Mouse (Mus musculus) embryonic facial prominence, embryonic 13.5 days (tissue): ENCODE data around the gene Rmdn2. TPM values are rescaled to one million over a fixed set of nuclear protein-coding genes. Genes with fewer than 3 reads are reported as not detected.

ENCODE experiments used
- ATAC-seq: fragments of 200-750 bp; cut with Nextera tagmentation; 2 replicates; pipeline ENCODE4 v1.8.0; 2017; ENCODE audit warnings: low read depth; ENCODE audit not compliant: insufficient number of reproducible peaks, insufficient read depth, low FRiP score, low TSS enrichment
- H3K27ac ChIP-seq: fragments of 300-500 bp; sonication (generic); 2 replicates; pipeline ENCODE4 v1.5.1; 2015; ENCODE audit warnings: moderate library complexity, mild to moderate bottlenecking, inconsistent platforms
- H3K27me3 ChIP-seq: fragments of 300-500 bp; sonication (generic); 2 replicates; pipeline ENCODE4 v1.6.1; 2015; ENCODE audit warnings: mild to moderate bottlenecking, inconsistent platforms
- H3K36me3 ChIP-seq: fragments of 300-500 bp; sonication (generic); 2 replicates; pipeline ENCODE4 v1.6.1; 2015; ENCODE audit warnings: mild to moderate bottlenecking, inconsistent platforms
- H3K4me1 ChIP-seq: fragments of 300-500 bp; sonication (generic); 2 replicates; pipeline ENCODE4 v1.6.1; 2015; ENCODE audit warnings: inconsistent platforms
- H3K4me2 ChIP-seq: fragments of 300-500 bp; sonication (generic); 2 replicates; pipeline ENCODE4 v1.6.1; 2015; ENCODE audit warnings: moderate library complexity, mild to moderate bottlenecking, inconsistent platforms
- H3K4me3 ChIP-seq: fragments of 300-500 bp; sonication (generic); 2 replicates; pipeline ENCODE4 v1.5.1; 2015; ENCODE audit warnings: mild to moderate bottlenecking, inconsistent platforms
- H3K9ac ChIP-seq: fragments of 300-500 bp; sonication (generic); 2 replicates; pipeline ENCODE4 v1.6.1; 2015; ENCODE audit warnings: mild to moderate bottlenecking, inconsistent platforms
- H3K9me3 ChIP-seq: fragments of 300-500 bp; sonication (generic); 2 replicates; pipeline ENCODE4 v1.6.1; 2016; ENCODE audit warnings: inconsistent platforms
- WGBS: fragments of 180-500 bp; shearing (Covaris S2); methylation state at CpG from one replicate; pipeline ENCODE4 v1.1.7; 2015; ENCODE audit warnings: mixed read lengths; 5-methylcytosine and 5-hydroxymethylcytosine counted together
- polyA plus RNA-seq: library from polyadenylated mRNA; unstranded; fragments of >200 nt; fragmentation: Nextera tagmentation; extraction: Ambion mirVana; gene quantifications from 2 replicates; pipeline ENCODE4 v1.2.1, GENCODE M21; 2015

Gene Rmdn2
- polyA plus RNA-seq, 1 experiment from 2014 or later = 10.6 TPM

GRCm38 (mm10) chr17:79598596-79599577 lies 12.8 kb upstream of the Rmdn2 start:
- no peaks in the 10 kb centered on the region for H3K9me3 ChIP-seq
- 51% methylated on average over 8 of the region's 8 CpGs for WGBS
- no peak overlapping the region for H3K9ac ChIP-seq
- H3K36me3 ChIP-seq = no peaks in the 10 kb centered on the region
- H3K4me2 ChIP-seq = no peak overlapping the region
- no peak for ATAC-seq
- no peaks in the 10 kb centered on the region for H3K27me3 ChIP-seq
- H3K4me3 ChIP-seq = no peak overlapping the region
- H3K27ac ChIP-seq = no peak overlapping the region
- no peaks in the 10 kb centered on the region for H3K4me1 ChIP-seq

- Histone ChIP-seq H3K9me3 (no peaks in the 10 kb centered on the region), H3K4me3 (no peak overlapping the region), H3K4me1 (no peaks in the 10 kb centered on the region), H3K9ac (no peak overlapping the region), H3K27me3 (no peaks in the 10 kb centered on the region), H3K36me3 (no peaks in the 10 kb centered on the region), H3K27ac (no peak overlapping the region), H3K4me2 (no peak overlapping the region)
- no peak for ATAC-seq
- WGBS = 72% methylated on average over 4 of the region's 4 CpGs
These were observed 11.6 kb upstream of the Rmdn2 start for GRCm38 (mm10) chr17:79600108-79600507.

- Histone ChIP-seq H3K27ac (no peak overlapping the region), H3K27me3 (no peaks in the 10 kb centered on the region), H3K9ac (no peak overlapping the region), H3K4me1 (no peaks in the 10 kb centered on the region), H3K4me3 (no peak overlapping the region), H3K4me2 (no peak overlapping the region), H3K36me3 (no peaks in the 10 kb centered on the region), H3K9me3 (no peaks in the 10 kb centered on the region)
- no peak for ATAC-seq
- WGBS = 66% methylated on average over 5 of the region's 5 CpGs
These were observed 9.3 kb upstream of the Rmdn2 start for GRCm38 (mm10) chr17:79602381-79602780.

- Histone ChIP-seq H3K4me2 (no peak overlapping the region), H3K27ac (no peak overlapping the region), H3K9me3 (no peaks in the 10 kb centered on the region), H3K4me3 (no peak overlapping the region), H3K9ac (no peak overlapping the region), H3K4me1 (no peaks in the 10 kb centered on the region), H3K27me3 (no peaks in the 10 kb centered on the region), H3K36me3 (no peaks in the 10 kb centered on the region)
- no peak for ATAC-seq
- 83% methylated on average over 7 of the region's 7 CpGs for WGBS
These were observed 8.2 kb upstream of the Rmdn2 start for GRCm38 (mm10) chr17:79603427-79603826.

GRCm38 (mm10) chr17:79605794-79606193 lies 5.9 kb upstream of the Rmdn2 start:
- 69% methylated on average over 2 of the region's 2 CpGs for WGBS
- Histone ChIP-seq H3K4me2 (no peak overlapping the region), H3K27ac (no peak overlapping the region), H3K4me1 (no peaks in the 10 kb centered on the region), H3K27me3 (no peaks in the 10 kb centered on the region), H3K36me3 (no peaks in the 10 kb centered on the region), H3K9ac (no peak overlapping the region), H3K4me3 (no peak overlapping the region), H3K9me3 (no peaks in the 10 kb centered on the region)
- no peak for ATAC-seq

- Histone ChIP-seq H3K27me3 (no peaks in the 10 kb centered on the region), H3K4me1 (no peaks in the 10 kb centered on the region), H3K27ac (no peak overlapping the region), H3K4me3 (no peak overlapping the region), H3K4me2 (no peak overlapping the region), H3K9ac (no peak overlapping the region), H3K9me3 (no peaks in the 10 kb centered on the region), H3K36me3 (no peaks in the 10 kb centered on the region)
- ATAC-seq = no peak
- 91% methylated on average over 1 of the region's 1 CpGs for WGBS
These were observed 2.0 kb upstream of the Rmdn2 start for GRCm38 (mm10) chr17:79609697-79610096.

- no peak overlapping the region for H3K9ac ChIP-seq
- H3K36me3 ChIP-seq = no peaks in the 10 kb centered on the region
- no peak overlapping the region for H3K4me2 ChIP-seq
- no peaks in the 10 kb centered on the region for H3K27me3 ChIP-seq
- H3K9me3 ChIP-seq = no peaks in the 10 kb centered on the region
- 79% methylated on average over 9 of the region's 9 CpGs for WGBS
- no peaks in the 10 kb centered on the region for H3K4me1 ChIP-seq
- H3K27ac ChIP-seq = no peak overlapping the region
- ATAC-seq = no peak
- H3K4me3 ChIP-seq = no peak overlapping the region
These were observed 1.4 kb upstream of the Rmdn2 start for GRCm38 (mm10) chr17:79610163-79610755.

- H3K9me3 ChIP-seq = no peaks in the 10 kb centered on the region
- ATAC-seq = peak; percentile 85
- no peaks in the 10 kb centered on the region for H3K27me3 ChIP-seq
- peak overlapping the region; percentile 89 for H3K9ac ChIP-seq
- 2% methylated on average over 52 of the region's 57 CpGs for WGBS
- H3K4me1 ChIP-seq = no peaks in the 10 kb centered on the region
- peak overlapping the region; percentile 80 for H3K4me2 ChIP-seq
- peak overlapping the region; percentile 77 for H3K4me3 ChIP-seq
- H3K36me3 ChIP-seq = no peaks in the 10 kb centered on the region
- H3K27ac ChIP-seq = peak overlapping the region; percentile 89
These were observed 3.3 kb downstream of the Rmdn2 start for GRCm38 (mm10) chr17:79614691-79615588.

- no peak overlapping the region for H3K27ac ChIP-seq
- no peak for ATAC-seq
- peak overlapping the region; percentile 80 for H3K4me2 ChIP-seq
- H3K9me3 ChIP-seq = no peaks in the 10 kb centered on the region
- no peaks in the 10 kb centered on the region for H3K27me3 ChIP-seq
- H3K36me3 ChIP-seq = no peaks in the 10 kb centered on the region
- 84% methylated on average over 9 of the region's 9 CpGs for WGBS
- H3K9ac ChIP-seq = no peak overlapping the region
- H3K4me1 ChIP-seq = no peaks in the 10 kb centered on the region
- H3K4me3 ChIP-seq = peak overlapping the region; percentile 77
These were observed 4.2 kb downstream of the Rmdn2 start for GRCm38 (mm10) chr17:79615897-79616296.

GRCm38 (mm10) chr17:79616621-79617020 lies 5.0 kb downstream of the Rmdn2 start:
- Histone ChIP-seq H3K9ac (no peak overlapping the region), H3K36me3 (no peaks in the 10 kb centered on the region), H3K4me3 (no peak overlapping the region), H3K9me3 (no peaks in the 10 kb centered on the region), H3K4me1 (no peaks in the 10 kb centered on the region), H3K27me3 (no peaks in the 10 kb centered on the region), H3K27ac (no peak overlapping the region), H3K4me2 (no peak overlapping the region)
- no peak for ATAC-seq
- whole genome bisulfite sequencing = 79% methylated on average over 4 of the region's 4 CpGs

GRCm38 (mm10) chr17:79618455-79618854 lies 6.8 kb downstream of the Rmdn2 start:
- H3K27ac ChIP-seq = no peak overlapping the region
- H3K4me1 ChIP-seq = no peaks in the 10 kb centered on the region
- 88% methylated on average over 10 of the region's 10 CpGs for WGBS
- H3K9me3 ChIP-seq = no peaks in the 10 kb centered on the region
- no peaks in the 10 kb centered on the region for H3K36me3 ChIP-seq
- no peak overlapping the region for H3K9ac ChIP-seq
- no peaks in the 10 kb centered on the region for H3K27me3 ChIP-seq
- H3K4me3 ChIP-seq = no peak overlapping the region
- ATAC-seq = no peak
- no peak overlapping the region for H3K4me2 ChIP-seq
